Mouse (Mus musculus): Measurements from ENCODE around the gene Nbea. TPM values are rescaled to one million over a fixed set of nuclear protein-coding genes. Genes with fewer than 3 reads are reported as not detected.

Gene Nbea
- total RNA-seq, 2 experiments from 2014 or later, result not detected

GRCm38 (mm10) chr3:55786835-55787486, 396.5 kb downstream of the Nbea start:
- no peak for ATAC-seq (replicated peaks; ENCODE audit: poor library complexity, severe bottlenecking)

GRCm38 (mm10) chr3:55785981-55786725, 397.3 kb downstream of the Nbea start:
- ATAC-seq (replicated peaks; ENCODE audit: poor library complexity, severe bottlenecking), result no peak

- ATAC-seq (replicated peaks; ENCODE audit: poor library complexity, severe bottlenecking), result no peak
Measured at GRCm38 (mm10) chr3:55785266-55785980, 398.1 kb downstream of the Nbea start.

- no peak for ATAC-seq (replicated peaks; ENCODE audit: poor library complexity, severe bottlenecking)
Measured at GRCm38 (mm10) chr3:55784101-55784500, 399.4 kb downstream of the Nbea start.

GRCm38 (mm10) chr3:55783171-55784081, 400.1 kb downstream of the Nbea start:
- peak; percentile 14 for ATAC-seq (replicated peaks; ENCODE audit: poor library complexity, severe bottlenecking)

- ATAC-seq (replicated peaks; ENCODE audit: poor library complexity, severe bottlenecking), result peak; percentile 24
Measured at GRCm38 (mm10) chr3:55782771-55783170, 400.7 kb downstream of the Nbea start.

- peak; percentile 49 for ATAC-seq (replicated peaks; ENCODE audit: poor library complexity, severe bottlenecking)
Measured at GRCm38 (mm10) chr3:55782056-55782687, 401.3 kb downstream of the Nbea start, which contains the start of gene Mab21l1. Gene Mab21l1, plus strand, starts transcription at chr3:55782510.

- no peak for ATAC-seq (replicated peaks; ENCODE audit: poor library complexity, severe bottlenecking)
Measured at GRCm38 (mm10) chr3:55781429-55782055, 402.0 kb downstream of the Nbea start.

- ATAC-seq (replicated peaks; ENCODE audit: poor library complexity, severe bottlenecking), result peak; percentile 36
Measured at GRCm38 (mm10) chr3:55780120-55781070, 403.1 kb downstream of the Nbea start.

- no peak for ATAC-seq (replicated peaks; ENCODE audit: poor library complexity, severe bottlenecking)
Measured at GRCm38 (mm10) chr3:55778764-55779730, 404.5 kb downstream of the Nbea start.

- no peak for ATAC-seq (replicated peaks; ENCODE audit: poor library complexity, severe bottlenecking)
Measured at GRCm38 (mm10) chr3:55777501-55777900, 406.0 kb downstream of the Nbea start.

- no peak for ATAC-seq (replicated peaks; ENCODE audit: poor library complexity, severe bottlenecking)
Measured at GRCm38 (mm10) chr3:55775753-55776152, 407.7 kb downstream of the Nbea start.

- ATAC-seq (replicated peaks; ENCODE audit: poor library complexity, severe bottlenecking), result no peak
Measured at GRCm38 (mm10) chr3:55775245-55775644, 408.3 kb downstream of the Nbea start.

GRCm38 (mm10) chr3:55774203-55774602, 409.3 kb downstream of the Nbea start:
- no peak for ATAC-seq (replicated peaks; ENCODE audit: poor library complexity, severe bottlenecking)

- no peak for ATAC-seq (replicated peaks; ENCODE audit: poor library complexity, severe bottlenecking)
Measured at GRCm38 (mm10) chr3:55769308-55769707, 414.2 kb downstream of the Nbea start.

- ATAC-seq (replicated peaks; ENCODE audit: poor library complexity, severe bottlenecking), result peak; percentile 55
Measured at GRCm38 (mm10) chr3:55768654-55769053, 414.8 kb downstream of the Nbea start.

GRCm38 (mm10) chr3:55763591-55763990, 419.9 kb downstream of the Nbea start:
- ATAC-seq (replicated peaks; ENCODE audit: poor library complexity, severe bottlenecking), result no peak

Data from granulocyte monocyte progenitor cell, adult 5-6 weeks (primary cell).